Mouse (Mus musculus): ENCODE data around the gene Cyth1.

DNA sequence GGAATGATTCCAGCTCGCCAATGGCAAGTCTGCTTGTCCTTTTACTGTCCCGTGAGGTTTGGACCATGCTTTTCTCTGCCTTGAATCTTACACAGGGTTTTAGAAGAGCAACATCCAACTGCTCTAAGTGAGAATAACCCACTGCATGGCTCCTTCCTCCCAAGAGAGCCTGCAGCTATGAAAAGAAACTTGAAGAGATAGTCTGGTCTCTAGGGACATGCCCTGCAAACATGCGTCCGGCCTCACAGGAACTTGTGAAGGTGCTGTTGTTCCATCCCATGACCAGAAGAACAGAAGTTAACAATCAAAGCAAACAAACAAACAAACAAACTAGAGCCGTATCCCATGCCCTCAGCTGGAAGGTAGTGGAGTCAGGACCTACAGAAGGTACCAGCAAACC, 55.4 kb downstream of the Cyth1 start:
- TF ChIP-seq GATA1 (IDR thresholded peaks at IDR 0.05; ENCODE audit: borderline replicate concordance, low read length) = no peak
- TF ChIP-seq FLI1 (IDR thresholded peaks at IDR 0.05; ENCODE audit: low read length) = no peak
